Mouse (Mus musculus): ENCODE results near the gene Esrra. TPM values are rescaled to one million over a fixed set of nuclear protein-coding genes. Genes with fewer than 3 reads are reported as not detected.
A peak's percentile ranks its signal among the peaks of the same experiment; 100 is the strongest.

Gene Esrra
- total RNA-seq, 2 experiments from 2014 or later = 150 to 178 TPM

DNA sequence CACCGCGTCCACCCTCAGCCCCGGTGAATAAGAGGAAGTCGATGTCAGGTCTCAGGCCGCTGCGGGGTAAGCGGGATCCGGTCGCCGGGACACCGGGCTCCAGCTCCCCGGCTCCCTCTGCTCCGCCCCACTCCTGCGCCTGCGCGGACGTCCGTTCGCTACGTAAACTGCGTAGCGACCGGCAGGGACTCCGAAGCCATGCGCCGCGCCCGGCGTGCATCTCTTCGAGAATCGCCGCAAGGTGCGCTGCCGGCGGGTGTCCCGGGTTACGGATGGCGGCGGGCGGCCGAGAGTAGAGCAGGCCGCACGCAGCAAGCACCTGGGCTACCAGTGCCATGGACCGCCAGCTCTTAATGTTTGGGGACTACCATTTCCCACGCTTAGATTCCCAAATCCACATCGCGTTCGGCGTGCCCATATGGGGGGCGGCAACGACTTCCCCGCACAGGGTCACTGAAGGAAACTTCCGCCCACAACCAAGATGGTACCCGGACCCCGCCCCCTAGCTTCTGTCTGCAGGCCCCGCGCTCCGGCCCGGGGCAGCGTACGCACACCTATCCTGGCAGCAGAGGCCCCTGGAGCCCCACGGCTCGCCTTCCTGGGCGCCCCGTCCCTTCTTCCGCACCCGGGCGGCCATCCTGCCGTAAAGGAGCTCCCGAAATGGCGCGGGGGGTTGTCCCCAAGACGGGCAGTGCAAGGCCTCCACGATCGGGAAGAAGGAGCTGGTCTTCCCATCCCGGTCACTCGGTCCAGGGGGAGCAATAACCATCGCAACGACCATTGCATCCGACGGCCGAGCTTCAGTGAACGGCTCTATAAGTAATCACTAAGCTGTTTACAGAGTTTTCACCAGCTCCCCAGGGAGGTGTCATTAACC is 20.0 kb upstream of the Esrra start, which contains the start of gene Bad:
Bad (plus strand) TSS at position 490 of the 877 bp plus-strand sequence.
- peak; percentile 94 to 98 for DNase-seq

GRCm38 (mm10) chr19:6940396-6941351 is 19.1 kb upstream of the Esrra start:
- peak in 1 of 2 experiments; percentile 23 for DNase-seq

DNA sequence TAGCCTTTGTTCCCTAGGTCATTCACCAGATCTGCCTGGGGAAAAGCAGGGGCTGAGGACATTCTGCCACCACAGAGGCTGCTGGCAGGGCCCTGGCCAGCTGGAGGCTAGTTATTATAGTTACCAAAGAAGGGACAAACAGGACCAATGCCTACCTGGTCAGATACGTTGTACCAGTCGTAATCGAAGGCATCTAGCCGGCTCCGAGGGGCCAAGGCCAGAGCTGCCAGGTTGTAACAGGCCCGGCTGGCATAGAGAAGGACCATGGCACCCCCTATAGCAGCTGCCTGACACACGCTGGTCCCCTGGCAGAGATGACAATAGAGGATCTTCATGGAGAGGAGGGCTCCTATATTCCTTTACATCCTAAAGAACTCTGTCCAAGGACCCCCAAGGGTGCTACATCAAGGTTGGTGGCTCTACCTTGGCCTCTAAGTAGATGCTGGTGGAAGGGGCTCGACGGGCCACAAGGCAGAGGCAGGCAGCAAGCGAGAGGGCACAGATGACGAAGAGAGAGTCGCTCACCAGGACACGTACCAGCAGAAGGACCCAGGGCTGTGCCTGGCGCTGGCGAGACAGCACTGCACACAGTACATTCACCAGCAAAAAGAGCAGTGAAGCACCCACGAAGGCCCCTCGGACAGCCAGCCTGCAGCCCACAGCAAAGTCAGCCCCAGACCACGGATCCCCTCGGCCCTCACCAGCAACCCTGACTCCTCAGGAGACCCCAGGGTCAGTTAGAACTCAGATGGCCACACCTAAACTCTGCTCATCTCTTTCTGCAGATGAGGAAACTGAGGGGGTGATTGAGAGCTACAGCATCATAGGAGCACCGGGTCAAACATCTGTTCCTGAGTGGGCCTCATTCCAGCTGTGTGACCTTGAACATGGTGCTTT is 17.7 kb upstream of the Esrra start:
- no peak for DNase-seq

DNA sequence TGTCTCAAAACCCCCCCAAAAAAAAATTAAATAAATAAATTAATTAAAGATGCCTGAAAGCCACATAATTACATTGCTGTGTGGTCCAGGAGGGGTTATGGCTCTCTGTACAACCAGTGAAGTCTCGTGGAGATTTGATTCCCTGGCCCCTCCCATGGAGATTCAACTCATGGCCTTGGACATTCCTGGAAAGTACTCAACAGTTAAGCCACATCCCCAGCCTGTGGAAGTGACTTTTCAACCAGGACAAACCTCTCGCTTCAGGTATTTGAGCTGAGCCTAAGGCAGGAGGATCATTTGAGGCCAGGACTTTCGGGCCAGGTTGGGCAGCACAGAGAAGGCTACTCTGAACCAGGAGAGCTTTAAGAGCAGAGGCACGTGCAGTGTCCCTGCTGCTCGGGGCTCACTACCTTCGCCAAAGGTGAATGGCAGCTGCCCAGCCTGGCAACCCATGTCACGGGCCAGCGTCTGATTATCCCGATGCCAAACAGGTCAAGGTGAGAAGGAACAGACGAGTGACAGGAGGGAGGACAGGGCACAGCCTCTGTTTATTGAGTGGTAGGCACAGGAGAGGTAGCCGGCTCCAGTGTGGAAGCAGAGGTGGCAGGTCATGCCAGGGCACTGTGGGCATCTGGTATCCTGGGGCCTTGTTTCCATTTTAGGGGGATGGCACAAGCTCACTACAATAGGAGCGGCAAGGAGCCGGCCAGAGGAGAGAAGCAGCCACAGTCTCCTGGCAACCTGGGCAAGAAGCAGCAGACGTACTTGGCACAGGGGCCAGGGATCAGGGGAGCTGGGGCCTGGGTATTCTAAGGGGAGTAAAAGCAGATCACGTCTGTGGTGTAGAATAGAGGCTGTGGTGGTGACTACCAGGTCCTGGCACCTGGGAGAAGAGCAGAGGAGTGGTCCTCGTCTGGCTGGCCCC is 16.2 kb upstream of the Esrra start:
- peak; percentile 67 to 81 for DNase-seq

DNA sequence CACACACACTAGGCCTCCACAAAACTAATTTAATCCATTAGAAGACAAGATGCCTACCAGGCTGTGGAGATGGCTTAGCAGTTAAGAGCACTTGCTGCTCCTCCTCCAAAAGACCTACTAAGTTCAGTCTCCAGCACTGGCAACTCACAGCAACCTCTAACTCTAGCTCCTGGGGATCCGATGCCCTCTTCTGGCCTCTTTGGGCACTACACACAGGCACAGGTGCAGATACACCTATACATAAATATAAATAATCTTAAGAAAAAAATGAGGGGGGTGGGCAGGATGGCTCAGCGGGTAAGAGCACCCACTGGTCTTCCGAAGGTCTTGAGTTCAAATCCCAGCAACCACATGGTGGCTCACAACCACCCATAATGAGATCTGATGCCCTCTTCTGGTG is 14.7 kb upstream of the Esrra start:
- DNase-seq = no peak

DNA sequence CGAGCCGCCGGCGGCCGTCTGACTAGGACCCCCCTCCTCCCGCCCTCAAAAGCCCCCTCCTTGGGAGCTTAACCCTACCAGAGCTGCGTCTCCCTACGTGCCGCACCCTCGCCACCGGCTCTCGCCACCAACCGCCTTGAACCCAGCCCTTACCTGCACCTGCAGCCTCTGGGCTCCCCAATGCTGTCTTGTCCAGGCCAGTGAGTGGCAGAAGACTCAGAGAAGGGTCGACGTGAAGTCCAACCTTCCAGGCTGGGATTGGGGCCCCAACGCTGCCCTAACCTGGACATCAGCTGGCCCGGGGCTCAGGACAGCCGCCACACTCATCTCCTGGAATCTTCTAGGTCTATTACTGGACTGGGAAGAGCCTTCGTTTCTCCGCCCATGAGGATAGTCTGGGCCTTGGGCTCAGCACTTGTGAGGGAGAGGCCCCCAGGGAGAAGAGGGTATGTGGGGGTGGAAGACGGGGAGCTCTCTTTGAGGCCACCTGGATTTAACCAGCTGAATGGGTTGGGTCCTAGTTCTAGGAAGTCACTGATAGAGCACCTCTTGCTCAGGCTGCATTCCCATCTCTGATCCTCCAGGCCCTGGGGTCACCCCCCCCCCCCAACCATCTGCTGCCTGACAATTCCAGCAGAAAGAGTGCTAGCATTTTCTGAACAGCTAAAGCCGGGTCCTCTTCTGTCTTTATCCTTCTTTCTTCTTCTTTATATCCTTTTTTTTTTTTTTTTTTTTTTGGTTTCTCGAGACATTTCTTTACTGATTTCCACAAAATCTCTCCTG is 12.8 kb upstream of the Esrra start, which contains the start of gene Kcnk4:
Kcnk4 (minus strand) TSS at position 321 of the 783 bp plus-strand sequence.
- no peak for DNase-seq

DNA sequence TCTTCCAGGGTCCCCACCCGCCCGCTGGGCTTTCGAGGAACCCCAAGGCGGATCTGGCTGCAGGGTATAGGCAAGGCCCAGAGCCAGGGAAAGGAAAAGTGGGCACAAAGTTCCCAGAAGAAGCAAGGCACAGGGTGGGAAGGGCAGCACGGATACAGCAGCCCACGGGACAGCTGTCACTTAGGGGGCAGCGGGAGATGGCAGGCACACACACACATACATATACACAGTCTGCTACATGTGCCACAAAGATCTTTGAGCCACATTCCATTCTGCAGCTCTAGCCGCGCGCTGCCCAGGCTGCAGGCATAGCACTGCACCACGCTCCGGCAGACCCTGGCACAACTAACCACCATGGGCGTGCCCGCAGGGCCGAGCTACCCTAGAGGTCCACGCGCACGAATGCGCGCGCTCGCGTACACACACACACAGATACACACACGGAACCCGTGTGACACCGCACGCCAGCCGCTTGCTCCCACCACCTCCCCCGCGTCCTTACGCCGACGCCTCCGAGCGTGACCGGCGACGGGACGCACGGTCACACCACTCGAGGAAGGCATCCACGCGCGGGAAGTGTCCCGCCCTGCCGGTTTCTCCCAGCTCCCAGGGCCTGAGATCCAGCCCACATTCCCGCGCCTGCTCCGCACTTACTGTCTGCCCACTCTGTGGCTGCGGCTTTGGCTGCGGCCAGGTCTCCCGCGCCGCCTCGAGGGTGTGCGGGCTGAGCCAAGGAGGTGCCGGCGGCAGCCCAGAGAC is 12.0 kb upstream of the Esrra start:
- DNase-seq = no peak

DNA sequence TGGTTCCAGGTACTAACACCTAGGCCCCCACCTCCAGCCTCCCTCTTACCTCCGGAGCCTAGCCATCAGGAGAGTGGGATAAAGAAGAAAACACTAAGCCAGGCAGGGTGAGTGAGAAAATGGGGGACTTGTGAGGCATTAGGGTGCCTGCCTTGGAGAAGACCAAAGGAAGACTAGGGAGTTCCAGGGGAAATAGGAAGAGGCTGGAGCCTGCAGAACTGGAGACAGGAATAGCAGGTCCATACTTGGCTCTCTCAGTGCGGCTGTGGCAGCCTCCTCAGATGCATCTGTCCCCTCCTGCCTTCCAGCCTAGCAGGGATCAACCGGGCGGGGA is 11.5 kb upstream of the Esrra start:
- DNase-seq = no peak

DNA sequence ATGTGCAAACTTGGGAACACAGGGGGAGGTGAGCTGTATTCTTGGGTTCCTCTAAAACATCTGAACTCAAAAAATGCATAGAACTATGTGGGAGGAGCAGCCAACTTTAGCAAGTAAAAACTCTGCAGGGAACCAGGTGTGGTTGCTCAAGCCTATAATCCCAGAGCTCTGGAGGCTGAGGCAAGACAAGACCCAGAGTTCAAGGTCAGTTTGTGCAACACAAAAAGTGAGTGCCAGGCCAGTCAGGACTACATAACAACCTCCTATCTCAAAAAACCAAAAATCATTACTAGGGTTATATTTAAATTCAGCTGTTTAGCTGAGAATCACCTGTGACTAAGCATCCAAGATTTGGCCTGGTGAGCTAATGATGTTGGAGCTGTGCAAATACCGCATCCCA is 10.4 kb upstream of the Esrra start:
- DNase-seq = no peak

DNA sequence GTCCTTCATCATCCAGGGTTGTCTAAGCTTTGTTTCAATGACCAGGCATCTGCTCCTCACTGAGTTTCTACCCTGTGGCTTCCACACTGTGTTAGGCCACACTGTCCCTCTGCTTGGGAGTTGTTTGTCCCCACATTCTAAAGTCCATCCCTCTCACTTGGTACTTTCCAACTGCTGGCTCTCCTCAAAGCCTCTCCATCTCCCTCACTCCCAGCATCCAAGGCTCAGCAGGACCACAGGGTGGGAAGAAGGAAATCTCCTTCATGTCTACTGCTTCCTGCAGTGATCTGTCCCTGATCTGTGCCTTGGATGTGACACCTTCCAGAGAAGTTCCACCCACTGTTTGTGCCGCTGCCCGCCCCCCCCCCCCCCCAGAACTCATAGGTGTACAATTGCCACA is 9.4 kb upstream of the Esrra start:
- DNase-seq = no peak

- DNase-seq = no peak
These were observed 6.5 kb upstream of the Esrra start for GRCm38 (mm10) chr19:6928080-6928479.

DNA sequence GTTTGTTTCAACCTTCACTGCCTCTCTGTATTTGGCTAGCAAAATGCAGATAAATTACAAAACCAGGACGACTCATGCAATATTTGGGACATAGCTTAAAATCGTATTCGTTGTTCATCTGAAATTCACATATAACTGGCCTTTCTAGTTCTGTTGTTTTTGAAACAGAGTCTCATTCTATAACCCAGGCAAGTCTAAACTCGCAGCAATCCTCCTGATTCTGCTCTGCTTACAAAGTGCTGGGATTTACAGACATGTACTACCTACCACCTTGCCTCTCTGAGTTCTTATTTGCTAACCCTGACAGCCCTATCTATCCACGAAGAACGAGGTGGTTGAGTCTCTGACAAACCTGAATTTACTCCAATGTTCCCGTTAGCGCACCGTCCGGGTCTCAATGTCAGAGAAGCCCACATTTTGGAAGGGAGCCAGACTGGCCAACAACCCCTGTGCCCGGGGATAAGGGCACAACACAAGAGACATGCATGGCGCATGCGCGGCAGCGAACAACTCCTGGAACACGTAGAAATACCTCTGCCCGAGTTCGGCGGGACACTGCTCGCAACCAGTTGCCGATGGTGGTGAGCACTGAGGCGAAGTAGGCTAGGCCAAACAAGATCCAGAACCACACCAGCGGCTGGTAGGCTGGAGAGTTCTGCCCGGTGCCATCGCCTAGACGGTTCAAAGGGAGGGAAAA is 5.1 kb upstream of the Esrra start:
- no peak for DNase-seq

- DNase-seq = no peak
These were observed 4.2 kb upstream of the Esrra start for GRCm38 (mm10) chr19:6925611-6926329.

GRCm38 (mm10) chr19:6925307-6925573 is 3.6 kb upstream of the Esrra start, which contains the start of gene Catsperz:
Catsperz (minus strand) TSS chr19:6925380.
- no peak for DNase-seq

GRCm38 (mm10) chr19:6924461-6925306 is 3.1 kb upstream of the Esrra start:
- DNase-seq = peak; percentile 83 to 96

GRCm38 (mm10) chr19:6922901-6923735 is 1.5 kb upstream of the Esrra start:
- no peak for DNase-seq
